Mouse (Mus musculus): ENCODE data around the gene Slco2a1.
"Not testable (repeated sequence)": the region's sequence is repeated elsewhere in the genome, so short reads cannot be mapped to it uniquely, and the experiment has no call there.

The Slco2a1 gene

GRCm38 (mm10) chr9:103083405-103083804, 94.9 kb downstream of the Slco2a1 start:
- DNase-seq (ENCODE audit: low spot score), result peak; percentile 32

GRCm38 (mm10) chr9:103086736-103087135, 98.2 kb downstream of the Slco2a1 start:
- no peak for DNase-seq (ENCODE audit: low spot score)

- no peak for DNase-seq (ENCODE audit: low spot score)
These were observed 98.8 kb downstream of the Slco2a1 start for GRCm38 (mm10) chr9:103087301-103087700.

DNA sequence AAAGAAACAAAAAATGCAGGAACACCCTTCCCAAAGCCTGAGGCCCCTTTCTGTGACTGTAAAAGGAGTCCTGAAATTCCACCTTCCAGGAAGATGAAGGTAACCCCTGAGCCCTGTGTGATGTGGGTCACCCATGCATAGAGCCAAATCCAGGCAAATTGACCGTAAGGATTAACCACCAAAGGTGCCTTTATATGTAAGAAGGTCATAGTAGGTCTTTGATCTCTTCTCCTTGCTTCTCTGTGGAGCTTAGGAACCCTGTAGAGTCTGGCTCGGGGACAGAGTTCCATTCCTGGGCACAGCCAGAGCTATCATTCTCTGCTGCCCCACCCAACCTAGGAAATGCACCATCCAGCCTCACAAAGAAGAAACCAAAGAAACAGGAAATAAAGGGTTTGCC, 100.1 kb downstream of the Slco2a1 start:
- DNase-seq (ENCODE audit: low spot score), result no peak

- no peak for DNase-seq (ENCODE audit: low spot score)
These were observed 101.8 kb downstream of the Slco2a1 start for GRCm38 (mm10) chr9:103090116-103090875.

GRCm38 (mm10) chr9:103091039-103091883, 102.7 kb downstream of the Slco2a1 start:
- no peak for DNase-seq (ENCODE audit: low spot score)

DNA sequence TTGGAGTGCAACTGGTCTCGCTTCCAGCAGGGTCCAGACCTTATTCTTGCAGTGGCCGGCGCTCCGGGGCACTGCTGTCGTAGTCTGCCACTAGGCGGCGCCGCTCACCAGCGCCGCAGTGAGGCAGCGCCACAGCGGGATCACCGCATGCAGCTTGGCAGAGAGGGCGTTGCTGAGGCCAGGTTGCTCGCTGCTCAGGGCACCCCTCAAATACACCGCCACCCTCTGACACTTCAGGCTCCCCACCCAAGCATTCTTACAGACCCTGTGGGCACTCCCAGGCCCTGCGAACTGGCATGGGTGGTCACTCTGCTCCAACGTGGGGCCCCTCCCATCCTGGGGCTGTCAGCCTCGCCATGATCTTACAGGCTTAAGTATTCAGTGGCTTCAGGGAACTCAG, 103.7 kb downstream of the Slco2a1 start:
- DNase-seq (ENCODE audit: low spot score), result peak; percentile 91

DNA sequence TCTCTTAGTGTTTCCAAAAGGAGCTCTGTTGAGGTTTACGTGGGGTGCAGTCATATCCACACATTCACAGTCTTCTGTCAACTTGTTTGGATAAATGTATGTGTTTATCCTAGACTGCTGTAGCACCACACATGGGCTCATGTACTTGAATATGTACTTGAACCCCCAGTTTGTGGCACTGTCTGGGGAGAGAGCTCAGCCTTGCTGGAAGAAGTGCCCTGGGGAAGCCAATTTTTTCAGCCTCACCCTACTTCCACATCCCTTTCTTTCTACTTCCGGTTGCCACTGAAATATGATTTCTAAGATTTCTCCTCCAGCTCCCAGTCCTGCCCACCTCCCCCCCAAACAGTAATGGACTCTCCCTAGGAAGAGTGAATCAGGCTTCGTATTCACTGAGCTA, 105.2 kb downstream of the Slco2a1 start:
- no peak for DNase-seq (ENCODE audit: low spot score)

GRCm38 (mm10) chr9:103108341-103108798, 119.9 kb downstream of the Slco2a1 start:
- not testable (repeated sequence) for DNase-seq (ENCODE audit: low spot score)

- no peak for DNase-seq (ENCODE audit: low spot score)
These were observed 120.6 kb downstream of the Slco2a1 start for GRCm38 (mm10) chr9:103108943-103109670.

- no peak for DNase-seq (ENCODE audit: low spot score)
These were observed 121.4 kb downstream of the Slco2a1 start for GRCm38 (mm10) chr9:103109911-103110310.

- DNase-seq (ENCODE audit: low spot score), result peak; percentile 25
These were observed 122.4 kb downstream of the Slco2a1 start for GRCm38 (mm10) chr9:103110727-103111501.

DNA sequence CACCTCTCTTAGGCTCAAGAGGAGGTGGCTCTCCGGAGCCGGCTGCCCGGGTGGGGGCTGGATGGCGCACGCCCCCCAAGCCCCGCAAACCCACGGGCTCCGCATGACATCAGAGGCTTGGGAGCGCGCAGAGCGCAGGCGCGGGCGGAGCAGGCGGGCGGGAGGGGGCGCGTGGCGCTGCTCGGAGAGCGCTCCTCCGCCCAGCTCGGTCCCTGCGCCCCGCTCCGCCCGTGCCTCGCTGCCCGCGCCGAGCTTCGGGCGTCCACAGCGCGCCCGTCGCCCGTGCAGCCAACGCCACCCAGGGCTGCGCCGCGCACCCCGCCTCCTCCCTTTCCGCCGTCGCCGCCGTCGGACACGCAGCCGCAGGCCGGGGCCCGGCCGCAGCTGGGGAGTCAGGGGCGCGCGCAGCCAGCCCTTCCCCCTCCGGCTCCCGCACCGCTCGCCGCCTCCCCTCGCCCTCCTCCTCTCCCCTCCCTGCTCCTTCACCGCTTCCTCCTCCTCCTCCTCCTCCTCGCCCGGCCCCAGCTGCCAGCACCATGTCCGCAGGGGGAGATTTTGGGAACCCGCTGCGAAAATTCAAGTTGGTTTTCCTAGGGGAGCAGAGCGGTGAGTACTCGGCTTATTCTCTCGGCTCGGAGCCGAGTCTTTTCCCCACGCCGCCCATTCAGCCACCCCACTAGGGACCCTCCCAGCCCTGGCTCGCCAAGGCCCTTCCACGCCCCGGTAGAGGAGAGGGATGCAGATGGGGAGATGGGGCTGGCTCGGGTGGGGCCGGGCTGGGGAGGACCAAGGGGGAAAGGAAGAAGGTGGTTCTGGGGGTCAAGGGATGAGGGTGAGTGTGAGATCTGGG, 123.3 kb downstream of the Slco2a1 start, which contains the start of gene Rab6b:
Gene Rab6b, plus strand, starts transcription at position 167 of the 850 bp plus-strand sequence.
- DNase-seq (ENCODE audit: low spot score), result peak; percentile 77

DNA sequence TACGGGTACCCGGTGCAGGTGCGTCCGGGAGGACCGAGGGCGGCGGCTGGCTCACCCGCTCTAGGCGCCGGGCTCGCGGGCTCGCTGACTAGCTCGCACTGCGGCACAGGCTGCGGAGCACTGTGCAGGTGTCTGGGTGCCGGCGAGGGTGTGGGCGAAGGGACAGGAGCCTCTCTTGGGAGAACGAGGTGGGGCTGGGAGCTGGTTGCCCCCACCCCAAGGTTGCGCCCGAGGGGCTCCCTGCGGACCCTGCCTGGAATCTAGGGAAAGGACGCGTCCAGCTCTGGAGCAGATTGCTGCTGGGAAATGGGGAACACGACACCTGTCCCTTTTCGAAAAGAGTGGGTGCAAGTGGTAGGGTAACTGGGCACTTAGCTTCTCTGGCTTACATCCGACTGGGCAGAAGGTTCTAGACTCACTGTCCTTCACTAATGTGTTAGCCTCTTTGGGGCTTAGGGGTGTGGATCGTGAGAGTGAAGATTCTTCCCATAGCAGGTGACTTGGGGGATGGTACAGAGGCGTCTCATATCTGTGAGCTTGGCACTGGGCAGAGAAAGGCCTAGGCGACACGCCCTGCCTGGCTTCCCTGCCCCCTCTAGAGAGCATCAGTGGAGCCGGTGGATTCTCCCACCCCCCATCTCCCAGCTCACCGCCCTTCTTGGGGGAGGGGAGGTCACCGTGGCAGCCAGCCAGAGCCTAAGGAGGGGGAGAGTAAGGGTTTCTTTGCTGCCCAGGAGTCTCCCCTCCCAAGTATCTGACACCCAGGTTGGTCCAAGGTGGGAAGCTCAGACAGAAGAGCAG, 124.2 kb downstream of the Slco2a1 start:
- peak; percentile 45 for DNase-seq (ENCODE audit: low spot score)

DNA sequence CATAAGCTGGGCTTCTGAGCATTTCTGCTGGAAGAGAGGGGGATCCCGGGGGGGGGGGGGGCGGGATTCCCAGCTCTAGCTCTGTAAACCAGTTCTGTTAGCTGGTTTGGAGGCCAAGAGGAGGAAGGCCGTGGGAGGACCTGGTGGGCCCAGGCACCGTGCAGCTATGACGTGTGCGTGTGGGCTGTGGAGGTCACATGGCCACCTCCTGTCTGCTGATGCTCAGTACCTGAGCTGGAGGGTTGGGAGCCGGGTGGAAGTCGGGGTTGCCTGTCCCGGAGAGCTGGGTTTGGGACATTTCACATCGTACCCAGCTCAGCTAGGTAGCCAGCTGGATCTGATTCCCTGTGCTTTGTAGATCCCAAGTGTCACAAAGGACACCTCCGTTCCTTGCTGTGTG, 124.8 kb downstream of the Slco2a1 start:
- DNase-seq (ENCODE audit: low spot score), result no peak

DNA sequence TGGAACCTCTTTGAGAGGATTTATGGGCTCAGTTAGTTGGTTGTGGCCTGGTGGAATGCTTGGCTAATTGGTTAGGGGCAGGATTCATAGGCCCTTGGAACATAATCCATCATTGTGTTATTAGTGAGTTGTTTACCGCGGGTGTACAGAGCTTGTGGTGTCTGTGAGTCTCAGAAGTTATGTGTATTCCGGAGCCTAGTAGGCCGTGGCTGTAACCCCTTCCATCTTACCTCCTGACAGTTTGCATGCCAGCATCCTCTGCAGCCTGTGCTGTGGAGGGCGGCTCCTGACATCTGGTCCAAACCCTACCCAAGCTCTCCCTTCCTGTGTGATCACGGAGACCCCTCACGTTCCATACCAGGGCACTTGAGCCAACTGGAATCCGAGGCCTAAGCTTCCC, 125.8 kb downstream of the Slco2a1 start:
- DNase-seq (ENCODE audit: low spot score), result no peak

DNA sequence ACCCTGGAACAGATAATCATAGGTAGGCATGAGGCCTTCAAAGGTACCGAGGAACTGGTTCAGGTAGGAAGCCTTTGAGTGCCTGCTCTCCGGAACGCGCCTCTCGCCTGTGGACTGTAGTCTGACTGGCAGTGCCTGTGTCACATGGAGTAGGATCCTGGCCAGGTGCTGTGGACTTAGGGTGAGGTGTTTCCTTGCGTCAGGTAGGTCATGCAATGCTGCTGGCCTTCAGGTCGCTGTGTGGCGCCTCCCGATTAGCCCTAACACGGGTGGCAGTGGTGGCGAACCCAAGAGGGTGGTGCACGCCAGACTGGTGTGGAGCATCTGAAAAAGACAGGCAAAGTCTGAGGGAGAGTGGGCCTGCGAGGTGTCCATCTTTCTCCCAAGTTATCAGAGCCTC, 126.4 kb downstream of the Slco2a1 start:
- no peak for DNase-seq (ENCODE audit: low spot score)

GRCm38 (mm10) chr9:103116941-103117340, 128.4 kb downstream of the Slco2a1 start:
- DNase-seq (ENCODE audit: low spot score), result no peak

- DNase-seq (ENCODE audit: low spot score), result no peak
These were observed 129.0 kb downstream of the Slco2a1 start for GRCm38 (mm10) chr9:103117495-103117894.

- no peak for DNase-seq (ENCODE audit: low spot score)
These were observed 129.4 kb downstream of the Slco2a1 start for GRCm38 (mm10) chr9:103117951-103118350.

All from retina, embryonic 14.5 days (tissue).